Mouse (Mus musculus): ENCODE measurements at regions not wholly inside any gene's neighbourhood (a gene's known extent, or its start where the extent isn't known, plus 50 kb on each side); places are given as distances from the start of the nearest gene placed in this dataset.

GRCm38 (mm10) chr12:27247756-27248544 lies 94.4 kb downstream of the Sox11 start:
- Histone ChIP-seq H3K9me3 (replicated peaks; ENCODE audit: low read length) (peaks cover 59% of the 10 kb centered on the region), H3K36me3 (replicated peaks in 1 of 2; ENCODE audit: control insufficient read depth in 1 of 2, insufficient read depth in 1 of 2, low read length in 1 of 2) (no peaks in the 10 kb centered on the region), H3K4me1 (ENCODE audit: control insufficient read depth in 1 of 2, insufficient read depth in 2 of 2) (no peaks in the 10 kb centered on the region), H3K27me3 (replicated peaks) (no peaks in the 10 kb centered on the region), H3K4me2 (ENCODE audit: insufficient read depth, low read depth, poor library complexity, severe bottlenecking) (no peak overlapping the region), H3K9ac (ENCODE audit: insufficient read depth, low read depth) (no peak overlapping the region), H3K79me2 (replicated peaks; ENCODE audit: control insufficient read depth, extremely low read depth, insufficient read depth, poor library complexity, severe bottlenecking) (no peaks in the 10 kb centered on the region), H3K27ac (ENCODE audit: insufficient read depth, low read depth) (no peak overlapping the region), H3K4me3 (replicated peaks in 1 of 3; ENCODE audit: low read depth in 2 of 3, low read length in 2 of 3, poor library complexity in 1 of 3) (no peak overlapping the region)
- no peak for DNase-seq (ENCODE audit: extremely low read depth)
- dilution Hi-C loops (cut with MboI; ENCODE audit: extremely low pct_ligation_motif_present, extremely low pct_unique_long_range_greater_than_20kb, low sequenced_read_pairs) (no loop called here), in situ Hi-C loops (cut with MboI; ENCODE audit: low pct_ligation_motif_present, low pct_unique_long_range_greater_than_20kb, low sequenced_read_pairs) (no loop called here)
- TF ChIP-seq NRF1 (IDR thresholded peaks at IDR 0.05; ENCODE audit: low read depth, low read length) = no peak
- TF ChIP-seq E2F4 (IDR thresholded peaks at IDR 0.05; ENCODE audit: insufficient replicate concordance, low read depth, low read length) = no peak
- no peak for TF ChIP-seq RCOR1 (conservative IDR thresholded peaks at IDR 0.05; ENCODE audit: low read depth, low read length)
- no peak for TF ChIP-seq CHD1 (IDR thresholded peaks at IDR 0.05; ENCODE audit: low read depth, low read length)
- no peak for TF ChIP-seq MEF2A (IDR thresholded peaks at IDR 0.05; ENCODE audit: borderline replicate concordance, low read depth, low read length)
- TF ChIP-seq GABPA (IDR thresholded peaks at IDR 0.05; ENCODE audit: insufficient replicate concordance, low read depth, low read length) = no peak
- TF ChIP-seq USF2 (conservative IDR thresholded peaks at IDR 0.05; ENCODE audit: low read depth, low read length) = no peak
- no peak for TF ChIP-seq CTCF (conservative IDR thresholded peaks at IDR 0.05 in 1 of 2, IDR thresholded peaks at IDR 0.05 in 1 of 2; ENCODE audit: low read depth in 2 of 2, low read length in 2 of 2)
- no peak for TF ChIP-seq MXI1 (IDR thresholded peaks at IDR 0.05; ENCODE audit: low read depth, low read length)
- TF ChIP-seq MYC (IDR thresholded peaks at IDR 0.05; ENCODE audit: low read depth, low read length) = no peak

DNA sequence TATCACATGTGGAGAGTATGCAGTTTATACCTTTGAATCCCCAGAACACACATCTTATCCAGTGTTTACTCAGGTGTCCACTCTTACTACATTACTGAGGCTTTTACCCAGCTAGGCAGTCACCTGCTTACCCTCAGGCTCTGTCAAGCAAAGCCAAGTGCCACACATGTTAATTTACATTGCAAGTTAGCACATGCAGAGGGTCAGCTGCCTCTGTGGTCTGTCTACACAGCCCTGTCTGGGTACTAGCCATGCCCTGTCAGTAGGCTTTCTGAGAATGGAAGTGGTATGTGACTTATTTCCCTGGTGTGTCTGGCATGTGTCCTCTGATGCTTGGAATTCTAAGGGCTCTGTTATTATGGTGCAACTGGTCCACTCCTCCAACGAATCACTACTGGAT lies 106.6 kb downstream of the Sox11 start:
- Histone ChIP-seq H3K79me2 (replicated peaks; ENCODE audit: control insufficient read depth, extremely low read depth, insufficient read depth, poor library complexity, severe bottlenecking) (no peaks in the 10 kb centered on the region), H3K27me3 (replicated peaks) (no peaks in the 10 kb centered on the region), H3K4me3 (replicated peaks in 1 of 3; ENCODE audit: low read depth in 2 of 3, low read length in 2 of 3, poor library complexity in 1 of 3) (no peak overlapping the region), H3K27ac (ENCODE audit: insufficient read depth, low read depth) (no peak overlapping the region), H3K9me3 (replicated peaks; ENCODE audit: low read length) (peaks cover 53% of the 10 kb centered on the region), H3K9ac (ENCODE audit: insufficient read depth, low read depth) (no peak overlapping the region), H3K4me2 (ENCODE audit: insufficient read depth, low read depth, poor library complexity, severe bottlenecking) (no peak overlapping the region), H3K4me1 (ENCODE audit: control insufficient read depth in 1 of 2, insufficient read depth in 2 of 2) (no peaks in the 10 kb centered on the region), H3K36me3 (replicated peaks in 1 of 2; ENCODE audit: control insufficient read depth in 1 of 2, insufficient read depth in 1 of 2, low read length in 1 of 2) (no peaks in the 10 kb centered on the region)
- no peak for DNase-seq (ENCODE audit: extremely low read depth)
- dilution Hi-C loops (cut with MboI; ENCODE audit: extremely low pct_ligation_motif_present, extremely low pct_unique_long_range_greater_than_20kb, low sequenced_read_pairs) = no loop called here
- in situ Hi-C loops (cut with MboI; ENCODE audit: low pct_ligation_motif_present, low pct_unique_long_range_greater_than_20kb, low sequenced_read_pairs) = no loop called here
- no peak for TF ChIP-seq JUN (IDR thresholded peaks at IDR 0.05; ENCODE audit: insufficient read depth, low read depth, low read length)
- no peak for TF ChIP-seq MAX (IDR thresholded peaks at IDR 0.05; ENCODE audit: low read length)
- no peak for TF ChIP-seq MXI1 (IDR thresholded peaks at IDR 0.05; ENCODE audit: low read depth, low read length)
- no peak for TF ChIP-seq KAT2A (IDR thresholded peaks at IDR 0.05; ENCODE audit: insufficient replicate concordance, low read length)
- TF ChIP-seq ELF1 (IDR thresholded peaks at IDR 0.05; ENCODE audit: low read depth, low read length) = no peak
- no peak for TF ChIP-seq CHD2 (IDR thresholded peaks at IDR 0.05; ENCODE audit: low read length)
- no peak for TF ChIP-seq BHLHE40 (IDR thresholded peaks at IDR 0.05; ENCODE audit: low read depth, low read length)
